Mouse (Mus musculus) stomach, postnatal 0 days (tissue): ENCODE data around the gene Tmcc2. TPM values are rescaled to one million over a fixed set of nuclear protein-coding genes. Genes with fewer than 3 reads are reported as not detected.

Source experiments
- ATAC-seq: fragments of 200-750 bp; cut with Nextera tagmentation; 2 replicates; pipeline ENCODE4 v1.8.0; 2017; ENCODE audit not compliant: low FRiP score, low TSS enrichment
- DNase-seq: peaks from one replicate; pipeline ENCODE4 v3.0.0-alpha.2; 2016; ENCODE audit warnings: low spot score
- H3K27ac ChIP-seq: fragments of 300-500 bp; sonication (generic); replicated peaks from 2 replicates; pipeline ENCODE4 v1.5.1; 2014; ENCODE audit warnings: mild to moderate bottlenecking, control low read depth
- H3K27me3 ChIP-seq: fragments of 300-500 bp; sonication (generic); 2 replicates; pipeline ENCODE4 v1.6.1; 2014; ENCODE audit warnings: low read length; ENCODE audit not compliant: control insufficient read depth, insufficient read depth
- H3K36me3 ChIP-seq: fragments of 300-500 bp; sonication (generic); 2 replicates; pipeline ENCODE4 v1.6.1; 2014; ENCODE audit warnings: low read length, mixed read lengths; ENCODE audit not compliant: control insufficient read depth, insufficient read depth
- H3K4me1 ChIP-seq: fragments of 300-500 bp; sonication (generic); replicated peaks from 2 replicates; pipeline ENCODE4 v1.6.1; 2014; ENCODE audit warnings: antibody characterized with exemption; ENCODE audit not compliant: control insufficient read depth, insufficient read depth
- H3K4me2 ChIP-seq: fragments of 300-500 bp; sonication (generic); replicated peaks from 2 replicates; pipeline ENCODE4 v1.6.1; 2014; ENCODE audit warnings: low read depth, mild to moderate bottlenecking, control low read depth, moderate library complexity
- H3K4me3 ChIP-seq: fragments of 300-500 bp; sonication (generic); 2 replicates; pipeline ENCODE4 v1.5.1; 2014; ENCODE audit warnings: low read depth, low read length, control low read depth
- H3K9ac ChIP-seq: fragments of 300-500 bp; sonication (generic); 2 replicates; pipeline ENCODE4 v1.6.1; 2014; ENCODE audit warnings: mild to moderate bottlenecking, low read length, control low read depth, mixed read lengths
- H3K9me3 ChIP-seq: fragments of 300-500 bp; sonication (generic); 2 replicates; pipeline ENCODE4 v1.6.1; 2016; ENCODE audit warnings: low read length; ENCODE audit not compliant: control insufficient read depth
- CTCF ChIP-seq: IDR thresholded peaks from 2 replicates; pipeline ENCODE4 v1.5.1; 2016; ENCODE audit warnings: antibody characterized with exemption, low read depth, mild to moderate bottlenecking, moderate library complexity
- EP300 ChIP-seq: optimal IDR thresholded peaks from 2 replicates; pipeline ENCODE3; 2016; ENCODE audit warnings: antibody characterized with exemption
- WGBS: fragments of 180-500 bp; shearing (Covaris S2); extraction: QIAGEN DNeasy Blood & Tissue Kit; methylation state at CpG from one replicate; pipeline ENCODE4 v1.1.7; 2014; 5-methylcytosine and 5-hydroxymethylcytosine counted together
- polyA plus RNA-seq: library from polyadenylated mRNA; unstranded; fragments of >200 nt; fragmentation: Nextera tagmentation; extraction: Ambion mirVana; gene quantifications from 2 replicates; pipeline ENCODE4 v1.2.1, GENCODE M21; 2015

The Tmcc2 gene
- polyA plus RNA-seq, 1 experiment from 2014 or later: 2.4 TPM

GRCm38 (mm10) chr1:132308674-132309073 is 82.4 kb downstream of the Tmcc2 start:
- DNase-seq (no peak), ATAC-seq (no peak)
- Histone ChIP-seq H3K9me3 (no peaks in the 10 kb centered on the region), H3K9ac (no peak overlapping the region), H3K36me3 (no peaks in the 10 kb centered on the region), H3K4me3 (no peak overlapping the region), H3K4me1 (no peaks in the 10 kb centered on the region), H3K4me2 (no peak overlapping the region), H3K27me3 (no peaks in the 10 kb centered on the region), H3K27ac (no peak overlapping the region)
- WGBS: 75% methylated on average over 7 of the region's 7 CpGs
- no peak for TF ChIP-seq EP300
- no peak for TF ChIP-seq CTCF

- Histone ChIP-seq H3K9me3 (no peaks in the 10 kb centered on the region), H3K36me3 (no peaks in the 10 kb centered on the region), H3K4me1 (no peaks in the 10 kb centered on the region), H3K9ac (no peak overlapping the region), H3K4me3 (no peak overlapping the region), H3K27me3 (no peaks in the 10 kb centered on the region), H3K4me2 (no peak overlapping the region), H3K27ac (no peak overlapping the region)
- ATAC-seq (no peak), DNase-seq (no peak)
- TF ChIP-seq EP300: no peak
- TF ChIP-seq CTCF: no peak
- WGBS: 85% methylated on average over 6 of the region's 6 CpGs
Observed at GRCm38 (mm10) chr1:132307962-132308361, 83.1 kb downstream of the Tmcc2 start.

DNA sequence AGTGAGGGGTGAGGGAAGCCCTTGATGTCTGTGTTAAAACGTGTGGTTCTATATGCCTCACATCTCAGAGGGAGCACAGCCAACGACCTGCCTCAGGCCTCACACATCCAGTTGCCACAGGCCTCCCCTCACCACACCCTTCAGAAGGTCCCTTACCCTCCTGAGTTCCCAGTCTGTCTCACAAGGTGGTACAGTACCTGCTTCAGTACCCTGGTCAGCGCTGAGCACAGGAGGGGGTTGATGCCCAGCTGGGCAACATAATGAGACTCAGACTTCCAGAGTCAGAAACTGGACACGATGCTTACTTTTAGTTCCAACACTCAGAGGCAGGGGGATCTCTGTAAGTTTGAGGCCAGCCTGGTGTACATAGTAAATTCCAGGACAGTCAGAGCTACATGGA is 84.3 kb downstream of the Tmcc2 start:
- Histone ChIP-seq H3K4me2 (no peak overlapping the region), H3K4me3 (no peak overlapping the region), H3K9ac (no peak overlapping the region), H3K9me3 (no peaks in the 10 kb centered on the region), H3K27me3 (no peaks in the 10 kb centered on the region), H3K36me3 (no peaks in the 10 kb centered on the region), H3K4me1 (no peaks in the 10 kb centered on the region), H3K27ac (no peak overlapping the region)
- DNase-seq (no peak), ATAC-seq (no peak)
- 18% methylated on average over 4 of the region's 4 CpGs for WGBS
- TF ChIP-seq CTCF: no peak
- TF ChIP-seq EP300: no peak

Other genes starting within 250 kb of the Tmcc2 start
- 0.30 and 0.42 TPM in 2 replicates for gene Lemd1, start 199.8 kb downstream of the Tmcc2 start, polyA plus RNA-seq
- 0.02 and 0.06 TPM in 2 replicates for gene AC124108.1, start 199.8 kb downstream of the Tmcc2 start, polyA plus RNA-seq
- 0.19 TPM in 1 of 2 replicates, not detected in the other for gene Gm10188, start 161.5 kb downstream of the Tmcc2 start, polyA plus RNA-seq
- gene Klhdc8a, start 92.7 kb downstream of the Tmcc2 start, polyA plus RNA-seq: 0.31 and 0.34 TPM in 2 replicates
- 4.5 and 6.2 TPM in 2 replicates for gene Nuak2, start 75.2 kb downstream of the Tmcc2 start, polyA plus RNA-seq
- gene Dstyk, start 26.3 kb upstream of the Tmcc2 start, polyA plus RNA-seq: 5.2 and 5.5 TPM in 2 replicates
- 13.8 and 13.9 TPM in 2 replicates for gene Rbbp5, start 86.1 kb upstream of the Tmcc2 start, polyA plus RNA-seq
- 0.56 and 0.76 TPM in 2 replicates for gene Tmem81, start 114.9 kb upstream of the Tmcc2 start, polyA plus RNA-seq
- 0.04 and 0.13 TPM in 2 replicates for gene Cntn2, start 152.0 kb upstream of the Tmcc2 start, polyA plus RNA-seq